Mouse (Mus musculus): ENCODE results near the gene Dip2c. TPM values are rescaled to one million over a fixed set of nuclear protein-coding genes. Genes with fewer than 3 reads are reported as not detected.

The Dip2c gene
- total and polyA plus RNA-seq, 2 experiments from 2014 or later, result 8.8 to 67.4 TPM

DNA sequence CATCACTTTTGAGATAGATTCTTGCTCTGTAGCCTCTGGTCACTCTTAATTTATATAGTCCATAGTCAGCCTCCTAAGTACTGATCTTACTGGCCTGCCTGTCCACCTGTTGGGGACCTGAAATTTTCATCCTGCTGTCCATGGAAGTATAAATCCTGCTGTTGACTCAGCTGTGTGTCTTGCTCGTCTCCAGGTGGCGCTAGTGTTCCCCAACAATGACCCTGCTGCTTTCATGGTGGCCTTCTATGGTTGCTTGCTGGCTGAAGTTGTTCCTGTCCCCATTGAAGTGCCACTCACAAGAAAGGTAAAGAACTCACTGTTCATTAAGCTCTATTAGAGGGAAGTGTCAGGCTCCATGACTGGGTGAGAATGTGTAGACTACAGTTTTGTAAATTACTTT lies 286.6 kb downstream of the Dip2c start:
- DNase-seq (no peak), ATAC-seq (no peak)
- Histone ChIP-seq H3K4me1 (ENCODE audit: insufficient read depth) (no peaks in the 10 kb centered on the region), H3K9me3 (ENCODE audit: low read length) (no peaks in the 10 kb centered on the region), H3K36me3 (ENCODE audit: insufficient read depth) (peaks cover 1% of the 10 kb centered on the region; the same call in 1 of the 2 replicates), H3K27ac (ENCODE audit: low read depth, low read length) (no peak overlapping the region), H3K4me2 (ENCODE audit: low read depth) (no peak overlapping the region), H3K4me3 (ENCODE audit: low read depth, low read length) (no peak overlapping the region), H3K9ac (no peak overlapping the region), H3K27me3 (ENCODE audit: insufficient read depth, low read length) (no peaks in the 10 kb centered on the region)
- 11% methylated on average over 2 of the region's 2 CpGs for WGBS
- peak; percentile 51 for TF ChIP-seq CTCF (IDR thresholded peaks at IDR 0.05; ENCODE audit: low read depth)

DNA sequence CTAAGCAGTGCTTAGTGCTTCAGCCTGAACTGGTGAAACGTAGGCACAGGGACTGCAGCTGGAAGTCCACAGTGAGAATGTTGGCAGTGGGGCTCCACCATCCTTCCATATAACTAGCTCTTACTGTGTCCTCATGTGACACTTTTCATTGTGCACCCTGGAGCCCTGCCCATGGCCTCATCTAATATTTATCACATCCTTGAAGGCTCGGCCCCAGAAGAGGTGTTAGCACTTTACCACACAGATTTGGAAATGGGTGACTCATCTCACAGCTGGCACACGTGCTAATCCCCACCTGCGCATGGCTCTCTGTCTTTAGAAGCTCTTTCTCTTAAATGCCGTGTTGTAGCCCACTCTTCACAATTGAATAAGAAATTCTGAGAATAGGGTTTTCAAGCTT lies 292.5 kb downstream of the Dip2c start:
- no peak for TF ChIP-seq CTCF (IDR thresholded peaks at IDR 0.05; ENCODE audit: low read depth)
- Histone ChIP-seq H3K4me3 (ENCODE audit: low read depth, low read length) (no peak overlapping the region), H3K27me3 (ENCODE audit: insufficient read depth, low read length) (no peaks in the 10 kb centered on the region), H3K36me3 (ENCODE audit: insufficient read depth) (peaks cover 20% of the 10 kb centered on the region), H3K4me2 (ENCODE audit: low read depth) (no peak overlapping the region), H3K9me3 (ENCODE audit: low read length) (no peaks in the 10 kb centered on the region), H3K9ac (no peak overlapping the region), H3K4me1 (ENCODE audit: insufficient read depth) (no peaks in the 10 kb centered on the region), H3K27ac (ENCODE audit: low read depth, low read length) (no peak overlapping the region)
- DNase-seq (no peak), ATAC-seq (no peak)
- 85% methylated on average over 5 of the region's 5 CpGs for WGBS

DNA sequence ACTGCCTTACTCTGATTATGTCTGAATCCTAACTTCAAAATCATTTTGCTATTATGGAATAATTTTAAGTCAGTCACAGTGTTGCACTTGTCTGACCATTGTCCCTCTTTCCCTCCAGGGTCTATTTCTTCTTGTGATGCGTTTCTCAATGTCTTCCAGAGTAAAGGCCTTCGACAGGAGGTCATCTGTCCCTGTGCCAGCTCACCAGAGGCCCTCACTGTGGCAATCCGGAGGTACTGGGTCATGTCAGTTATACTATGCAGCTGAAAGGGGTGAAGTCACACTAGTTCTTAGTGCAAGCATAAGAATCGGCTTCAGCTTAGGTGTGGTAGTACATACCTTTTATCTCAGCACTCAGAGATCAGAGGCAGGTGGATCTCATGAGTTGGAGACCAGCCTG lies 300.4 kb downstream of the Dip2c start:
- no peak overlapping the region for H3K4me2 ChIP-seq (ENCODE audit: low read depth)
- 92% methylated on average over 4 of the region's 4 CpGs for WGBS
- ATAC-seq (no peak), DNase-seq (no peak)
- no peak overlapping the region for H3K4me3 ChIP-seq (ENCODE audit: low read depth, low read length)
- H3K4me1 ChIP-seq (ENCODE audit: insufficient read depth), result no peaks in the 10 kb centered on the region
- peaks cover 11% of the 10 kb centered on the region for H3K36me3 ChIP-seq (ENCODE audit: insufficient read depth)
- no peak for TF ChIP-seq CTCF (IDR thresholded peaks at IDR 0.05; ENCODE audit: low read depth)
- no peaks in the 10 kb centered on the region for H3K27me3 ChIP-seq (ENCODE audit: insufficient read depth, low read length)
- H3K27ac ChIP-seq (ENCODE audit: low read depth, low read length), result no peak overlapping the region
- no peak overlapping the region for H3K9ac ChIP-seq
- no peaks in the 10 kb centered on the region for H3K9me3 ChIP-seq (ENCODE audit: low read length)

DNA sequence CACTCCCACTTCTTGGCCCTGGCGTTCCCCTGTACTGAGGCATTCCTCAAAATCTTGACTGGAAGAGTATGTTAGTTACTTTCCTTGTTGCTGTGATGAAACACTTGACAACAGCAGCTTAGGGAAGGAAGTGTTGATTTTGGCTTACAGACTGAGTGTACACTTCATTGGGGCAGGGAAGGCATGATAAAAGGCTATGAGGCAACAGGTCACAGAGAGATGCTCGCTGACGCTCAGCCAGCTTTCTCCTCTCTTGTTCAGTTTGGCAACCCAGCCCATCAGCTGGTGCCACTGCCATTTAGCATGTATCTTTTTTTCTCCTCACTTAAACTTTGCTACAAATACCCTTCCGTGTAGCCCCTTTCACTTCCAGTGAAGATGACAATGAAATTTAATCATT lies 302.1 kb downstream of the Dip2c start:
- Histone ChIP-seq H3K4me2 (ENCODE audit: low read depth) (no peak overlapping the region), H3K9ac (no peak overlapping the region), H3K4me3 (ENCODE audit: low read depth, low read length) (no peak overlapping the region), H3K27ac (ENCODE audit: low read depth, low read length) (no peak overlapping the region), H3K4me1 (ENCODE audit: insufficient read depth) (no peaks in the 10 kb centered on the region), H3K9me3 (ENCODE audit: low read length) (no peaks in the 10 kb centered on the region), H3K36me3 (ENCODE audit: insufficient read depth) (peaks cover 7% of the 10 kb centered on the region), H3K27me3 (ENCODE audit: insufficient read depth, low read length) (no peaks in the 10 kb centered on the region)
- no peak for TF ChIP-seq CTCF (IDR thresholded peaks at IDR 0.05; ENCODE audit: low read depth)
- DNase-seq (no peak), ATAC-seq (no peak)
- 84% methylated on average over 4 of the region's 4 CpGs for WGBS

DNA sequence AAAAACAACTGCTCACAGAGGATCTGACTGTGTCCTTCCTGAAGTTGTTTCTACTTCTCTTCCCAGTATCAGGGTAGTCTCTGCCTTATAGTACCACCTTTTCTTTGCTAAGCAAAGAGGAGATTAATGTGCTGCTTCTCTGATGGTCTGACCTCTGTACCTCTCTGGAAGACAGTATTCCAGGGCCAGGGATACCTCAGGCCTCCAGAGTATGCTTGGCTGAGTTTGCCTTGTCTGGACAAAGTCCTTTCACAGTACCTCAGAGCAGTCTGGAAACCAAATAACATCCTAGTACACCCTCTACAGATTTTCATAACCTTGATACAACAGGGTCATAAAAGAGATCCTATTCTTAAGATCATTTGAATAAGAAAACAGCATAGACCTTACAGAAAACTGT lies 305.5 kb downstream of the Dip2c start:
- Histone ChIP-seq H3K4me3 (ENCODE audit: low read depth, low read length) (no peak overlapping the region), H3K27me3 (ENCODE audit: insufficient read depth, low read length) (no peaks in the 10 kb centered on the region), H3K9me3 (ENCODE audit: low read length) (no peaks in the 10 kb centered on the region), H3K36me3 (ENCODE audit: insufficient read depth) (peaks cover 4% of the 10 kb centered on the region), H3K4me2 (ENCODE audit: low read depth) (no peak overlapping the region), H3K27ac (ENCODE audit: low read depth, low read length) (no peak overlapping the region), H3K4me1 (ENCODE audit: insufficient read depth) (no peaks in the 10 kb centered on the region), H3K9ac (no peak overlapping the region)
- no peak for TF ChIP-seq CTCF (IDR thresholded peaks at IDR 0.05; ENCODE audit: low read depth)
- DNase-seq (no peak), ATAC-seq (no peak)

DNA sequence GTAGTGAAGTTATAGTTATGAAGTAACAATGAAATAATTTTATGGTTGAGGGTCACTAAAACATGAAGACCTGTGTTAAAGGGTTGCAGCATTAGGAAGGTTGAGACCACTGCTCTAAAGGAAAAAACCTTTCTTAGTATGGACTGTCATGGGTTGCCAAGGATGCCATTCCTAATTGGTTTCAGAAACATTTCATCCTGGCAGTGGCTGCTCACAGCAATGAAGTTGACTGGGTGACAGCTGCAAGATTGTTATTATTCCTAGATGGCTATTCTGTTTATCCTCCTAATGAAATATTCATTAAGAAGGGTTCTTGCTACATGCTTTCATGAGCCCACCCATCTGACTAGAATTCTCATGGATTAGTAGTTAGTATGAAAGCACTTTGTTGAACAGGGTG lies 307.3 kb downstream of the Dip2c start:
- no peak overlapping the region for H3K4me2 ChIP-seq (ENCODE audit: low read depth)
- H3K4me3 ChIP-seq (ENCODE audit: low read depth, low read length), result no peak overlapping the region
- no peaks in the 10 kb centered on the region; the same call in none of the 2 replicates for H3K36me3 ChIP-seq (ENCODE audit: insufficient read depth)
- no peak overlapping the region for H3K9ac ChIP-seq
- no peaks in the 10 kb centered on the region for H3K9me3 ChIP-seq (ENCODE audit: low read length)
- no peak overlapping the region for H3K27ac ChIP-seq (ENCODE audit: low read depth, low read length)
- no peak for TF ChIP-seq CTCF (IDR thresholded peaks at IDR 0.05; ENCODE audit: low read depth)
- ATAC-seq (0 out of 2 replicates have a peak, but pooled peaks have one; percentile 12), DNase-seq (no peak)
- no peaks in the 10 kb centered on the region for H3K27me3 ChIP-seq (ENCODE audit: insufficient read depth, low read length)
- H3K4me1 ChIP-seq (ENCODE audit: insufficient read depth), result no peaks in the 10 kb centered on the region

DNA sequence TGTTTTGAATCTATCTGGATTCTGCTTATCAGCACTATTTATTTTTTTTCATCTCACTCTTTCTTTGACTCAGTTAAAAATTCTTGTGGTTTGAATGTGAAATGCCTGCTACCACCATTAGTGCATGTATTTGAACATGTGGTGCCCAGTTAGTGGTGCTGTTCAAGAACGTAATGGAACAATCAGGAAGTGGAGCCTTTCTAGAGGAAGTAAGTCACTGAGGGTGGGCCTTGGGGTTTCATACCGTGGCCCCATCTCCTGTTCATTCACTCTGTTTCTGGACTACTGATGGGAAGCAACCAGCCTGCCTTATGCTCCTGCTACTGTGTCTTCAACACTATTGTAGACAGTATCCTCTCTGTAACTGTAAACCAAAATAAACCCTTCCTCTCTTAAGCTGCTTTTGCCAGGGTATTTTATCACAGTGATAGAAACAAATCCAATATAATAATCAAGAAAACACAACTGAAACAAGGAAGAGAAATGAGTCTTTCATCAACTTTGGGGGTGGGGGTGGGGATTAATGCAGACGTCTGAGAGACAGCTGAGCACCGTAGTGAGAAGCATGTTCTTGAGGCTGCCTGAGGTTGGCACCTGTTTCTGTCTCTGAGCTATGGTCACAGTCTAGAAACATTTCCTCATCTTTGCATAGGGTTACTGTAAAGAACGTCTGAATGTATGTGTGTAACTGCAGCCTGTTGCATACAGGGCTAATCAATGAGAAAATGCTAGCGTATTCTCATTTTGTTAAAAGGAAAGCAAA lies 323.2 kb downstream of the Dip2c start:
- no peak for TF ChIP-seq CTCF (IDR thresholded peaks at IDR 0.05; ENCODE audit: low read depth)
- H3K9me3 ChIP-seq (ENCODE audit: low read length), result no peaks in the 10 kb centered on the region
- H3K4me1 ChIP-seq (ENCODE audit: insufficient read depth), result no peaks in the 10 kb centered on the region
- ATAC-seq (no peak), DNase-seq (no peak)
- WGBS, result 77% methylated on average over 6 of the region's 6 CpGs
- no peak overlapping the region for H3K9ac ChIP-seq
- no peak overlapping the region for H3K27ac ChIP-seq (ENCODE audit: low read depth, low read length)
- H3K4me3 ChIP-seq (ENCODE audit: low read depth, low read length), result no peak overlapping the region
- H3K36me3 ChIP-seq (ENCODE audit: insufficient read depth), result no peaks in the 10 kb centered on the region; the same call in 1 of the 2 replicates
- no peaks in the 10 kb centered on the region for H3K27me3 ChIP-seq (ENCODE audit: insufficient read depth, low read length)
- H3K4me2 ChIP-seq (ENCODE audit: low read depth), result no peak overlapping the region

All from forebrain, postnatal 0 days (tissue).